Mouse (Mus musculus) c-Kit-positive CD71-positive TER-119-negative erythroid progenitor cells, embryonic 14.5 days (primary cell): Measurements from ENCODE around the gene Tgfbr3.

Experiments
- DNase-seq: peaks from one replicate; pipeline ENCODE4 v3.0.0-alpha.2; 2013; ENCODE audit warnings: low read depth

The Tgfbr3 gene

GRCm38 (mm10) chr5:107207911-107208310 is 81.5 kb downstream of the Tgfbr3 start:
- no peak for DNase-seq

GRCm38 (mm10) chr5:107204306-107204705 is 85.1 kb downstream of the Tgfbr3 start:
- no peak for DNase-seq

DNA sequence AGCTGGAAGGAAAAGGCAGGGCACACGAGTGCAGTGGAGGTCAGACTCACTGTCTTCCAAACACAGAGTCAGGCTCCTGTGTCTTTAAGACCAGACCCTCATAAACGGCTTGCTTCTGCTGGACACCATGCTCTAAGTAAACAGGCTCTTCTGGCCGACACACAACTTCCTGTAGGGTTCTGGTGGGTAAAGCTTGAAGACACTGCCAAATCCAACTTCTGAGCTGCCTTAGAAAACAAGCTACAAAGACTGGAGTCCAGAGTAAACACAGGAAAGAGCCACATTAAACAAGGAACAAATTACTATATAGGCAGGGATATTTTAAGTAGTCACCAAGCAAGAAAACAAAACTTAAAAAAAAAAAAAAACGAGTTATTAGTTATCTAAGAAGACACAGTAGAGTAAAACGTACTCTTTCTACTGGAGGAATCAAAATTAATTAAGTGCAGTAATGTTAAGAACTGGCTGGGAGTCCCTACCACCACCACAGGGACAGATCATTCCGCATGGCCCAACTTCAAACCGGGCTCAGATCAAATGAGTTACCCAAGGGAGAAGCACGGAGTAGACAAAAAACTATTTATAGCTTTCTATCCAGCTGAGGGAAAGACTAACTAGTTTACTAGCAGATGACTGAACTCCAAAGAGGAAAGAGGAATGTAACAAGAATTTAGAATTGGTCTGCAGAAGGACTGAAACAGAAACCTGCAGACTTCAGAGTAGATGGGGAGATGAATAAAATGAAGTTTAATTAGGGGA is 86.4 kb downstream of the Tgfbr3 start:
- no peak for DNase-seq

DNA sequence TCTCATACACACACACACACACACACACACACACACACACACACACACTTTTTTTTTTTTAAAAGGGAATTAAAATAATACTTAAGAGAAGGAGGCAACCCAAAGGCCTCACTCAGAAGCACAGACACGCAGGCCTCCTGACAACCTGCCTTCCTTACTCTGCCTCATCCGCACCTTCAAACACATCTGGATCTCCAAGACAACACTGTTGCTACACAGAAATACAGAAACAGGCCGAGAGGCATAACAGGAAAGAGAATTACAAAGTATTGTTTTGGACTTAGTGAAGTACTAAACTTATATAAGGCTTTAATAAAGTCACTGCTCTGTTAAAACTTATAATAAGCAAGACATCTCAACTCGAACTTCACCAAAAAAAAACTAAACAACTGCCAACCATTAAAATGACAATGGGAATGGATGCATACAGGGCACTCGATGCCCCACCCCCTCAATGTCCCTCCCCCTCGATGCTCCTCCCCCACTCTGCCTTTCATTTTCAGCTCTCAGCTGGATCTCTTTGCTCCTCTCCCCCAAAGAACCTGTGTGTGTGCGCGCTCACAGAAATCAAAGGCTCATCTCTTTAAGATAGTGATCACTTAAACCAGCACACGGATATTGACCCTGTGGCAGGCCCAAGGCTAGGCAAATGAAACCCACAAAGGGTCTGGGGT is 87.8 kb downstream of the Tgfbr3 start:
- DNase-seq: no peak

DNA sequence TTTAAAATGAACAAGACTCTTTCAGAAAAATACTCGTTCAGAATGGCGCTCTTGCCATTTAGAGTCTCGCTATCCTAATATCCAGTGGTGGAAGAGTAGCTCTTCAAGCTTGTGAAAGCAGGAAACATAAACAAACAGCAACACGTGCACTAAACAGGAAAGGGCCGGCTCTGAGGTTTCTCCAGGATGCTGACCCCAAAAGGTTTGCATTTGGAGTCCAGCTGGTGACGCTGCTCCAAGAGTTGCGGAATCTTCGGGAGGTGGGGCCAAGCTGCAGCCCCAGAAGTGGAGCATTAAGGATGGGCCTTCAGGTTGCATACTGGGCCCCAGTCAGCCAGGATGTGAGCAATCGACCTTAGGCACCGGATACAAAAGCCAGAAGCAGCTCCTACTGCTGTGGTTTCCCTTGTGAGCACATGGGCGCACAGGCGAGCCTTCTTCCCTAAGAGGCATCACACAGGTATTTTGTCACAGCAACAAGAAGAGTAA is 88.5 kb downstream of the Tgfbr3 start:
- no peak for DNase-seq

DNA sequence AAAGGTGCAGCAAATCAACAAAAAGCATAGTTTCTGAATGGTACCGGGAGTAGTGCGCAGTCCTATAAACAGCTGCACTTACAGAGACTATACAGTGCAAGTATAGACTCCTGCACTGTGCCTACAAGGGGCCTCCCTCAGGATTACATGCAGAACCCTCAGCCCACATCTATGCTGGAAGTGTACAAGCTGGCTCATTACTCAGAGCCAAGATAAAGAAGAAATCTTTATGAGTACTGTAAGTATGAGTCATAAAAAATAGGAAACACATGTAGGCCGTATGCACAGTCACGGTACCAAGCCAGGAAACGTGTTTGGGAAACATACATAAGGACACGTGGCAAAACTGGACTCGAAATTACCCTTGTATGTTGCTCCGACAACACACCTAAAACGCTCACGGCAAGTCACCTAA is 89.2 kb downstream of the Tgfbr3 start:
- no peak for DNase-seq

GRCm38 (mm10) chr5:107195751-107196395 is 93.6 kb downstream of the Tgfbr3 start:
- DNase-seq: no peak

DNA sequence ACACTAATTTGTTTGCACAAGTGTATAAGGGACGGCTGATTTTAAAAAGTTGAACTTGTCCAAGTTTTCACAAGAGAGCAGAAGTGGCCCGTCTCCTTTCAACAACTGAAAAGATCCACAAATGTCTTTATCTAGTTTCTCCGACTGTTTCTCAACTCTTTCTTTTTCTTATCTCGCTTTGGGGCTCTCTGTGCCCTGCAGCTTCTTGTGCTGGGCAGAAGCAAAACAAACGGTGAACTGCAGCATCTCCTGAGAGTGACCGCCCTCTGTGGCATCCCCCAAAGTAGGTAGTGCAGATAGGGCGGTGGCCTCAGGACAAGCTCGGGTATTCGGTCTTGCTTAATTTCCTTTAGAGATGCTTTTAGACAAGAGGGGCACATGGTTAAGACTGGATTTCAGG is 96.3 kb downstream of the Tgfbr3 start:
- no peak for DNase-seq

DNA sequence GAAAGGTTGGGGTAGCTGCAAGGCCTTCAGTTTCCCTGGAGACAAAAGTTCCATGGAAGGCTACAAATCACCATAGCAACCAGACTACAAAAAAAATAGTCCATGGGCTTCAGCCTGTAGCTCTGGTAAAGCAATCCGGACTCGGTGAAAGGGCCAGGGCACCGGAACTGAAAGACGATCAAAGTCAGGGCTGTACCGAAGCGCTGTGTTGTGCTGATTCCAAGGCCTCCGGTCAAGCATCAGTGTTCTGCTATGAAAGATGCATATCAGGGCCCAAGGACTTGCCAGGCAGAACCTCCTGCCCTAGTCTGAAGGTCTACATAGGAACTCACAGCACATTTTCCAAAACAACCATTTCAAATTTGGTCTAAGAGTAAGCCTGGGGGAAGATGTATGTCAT is 97.1 kb downstream of the Tgfbr3 start:
- DNase-seq: no peak

GRCm38 (mm10) chr5:107188551-107188950 is 100.9 kb downstream of the Tgfbr3 start:
- DNase-seq: no peak

DNA sequence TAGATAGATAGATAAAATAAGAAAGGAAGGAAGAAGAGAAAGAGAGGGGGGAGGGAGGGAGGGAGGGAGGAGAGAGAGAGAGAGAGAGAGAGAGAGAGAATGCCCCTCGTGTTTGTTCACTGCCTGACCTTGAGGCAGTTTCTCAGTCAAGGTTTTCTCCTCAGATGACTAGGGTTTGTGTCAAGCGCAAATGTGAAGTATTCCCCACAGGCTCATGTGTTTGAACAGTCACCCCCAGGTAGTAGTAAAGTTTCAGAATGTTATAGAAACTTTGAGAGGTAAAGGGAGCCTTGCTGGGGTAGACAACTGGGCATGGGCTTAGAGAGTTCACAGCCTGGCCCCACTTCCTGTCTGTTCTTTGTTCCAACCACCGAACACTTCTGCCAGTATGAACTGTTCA is 103.2 kb downstream of the Tgfbr3 start:
- DNase-seq: no peak

- DNase-seq: no peak
Observed at GRCm38 (mm10) chr5:107184158-107184883, 105.1 kb downstream of the Tgfbr3 start.

DNA sequence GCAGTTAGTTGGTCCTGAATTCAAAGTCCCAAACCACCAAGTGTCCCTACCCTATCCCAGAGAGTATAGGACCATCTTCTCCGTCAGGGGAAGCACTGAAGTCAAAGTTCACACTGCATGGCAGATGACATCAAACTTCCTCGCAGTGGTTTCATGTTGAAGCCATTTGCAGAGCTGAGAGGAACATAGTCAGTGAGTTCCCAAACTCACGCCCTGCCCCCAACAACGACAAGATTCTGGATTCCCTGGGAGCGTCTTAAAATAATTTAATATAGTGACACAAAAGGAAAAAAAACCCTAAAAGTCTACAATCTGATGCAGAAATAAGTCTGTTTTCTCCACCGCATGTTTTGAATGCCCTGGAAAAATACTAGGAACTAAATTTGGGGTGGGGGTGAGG is 105.9 kb downstream of the Tgfbr3 start:
- no peak for DNase-seq

GRCm38 (mm10) chr5:107182721-107183120 is 106.7 kb downstream of the Tgfbr3 start:
- no peak for DNase-seq

GRCm38 (mm10) chr5:107181820-107182219 is 107.6 kb downstream of the Tgfbr3 start:
- DNase-seq: peak; percentile 20

DNA sequence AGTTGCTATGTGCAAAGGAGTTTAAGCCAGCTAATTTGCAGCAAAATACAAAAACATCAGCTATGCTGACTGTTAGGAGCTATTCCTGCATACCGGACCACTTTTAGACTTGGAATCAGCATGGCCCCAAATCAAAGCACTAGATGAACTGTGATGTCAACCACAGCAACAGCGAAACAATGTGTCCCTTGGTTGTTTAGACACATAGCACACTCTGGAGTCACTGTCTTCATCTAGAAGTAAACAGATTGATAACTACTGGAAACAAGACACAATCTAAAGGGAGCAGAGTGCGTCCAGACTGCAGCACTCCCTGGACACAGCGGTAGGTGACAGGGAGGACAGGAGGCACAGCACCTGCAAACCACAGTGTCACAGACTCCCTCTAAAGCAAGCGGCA is 110.2 kb downstream of the Tgfbr3 start:
- no peak for DNase-seq

GRCm38 (mm10) chr5:107177791-107178190 is 111.6 kb downstream of the Tgfbr3 start:
- DNase-seq: peak; percentile 36

GRCm38 (mm10) chr5:107177248-107177647 is 112.2 kb downstream of the Tgfbr3 start:
- DNase-seq: no peak

GRCm38 (mm10) chr5:107176796-107177195 is 112.6 kb downstream of the Tgfbr3 start:
- no peak for DNase-seq

DNA sequence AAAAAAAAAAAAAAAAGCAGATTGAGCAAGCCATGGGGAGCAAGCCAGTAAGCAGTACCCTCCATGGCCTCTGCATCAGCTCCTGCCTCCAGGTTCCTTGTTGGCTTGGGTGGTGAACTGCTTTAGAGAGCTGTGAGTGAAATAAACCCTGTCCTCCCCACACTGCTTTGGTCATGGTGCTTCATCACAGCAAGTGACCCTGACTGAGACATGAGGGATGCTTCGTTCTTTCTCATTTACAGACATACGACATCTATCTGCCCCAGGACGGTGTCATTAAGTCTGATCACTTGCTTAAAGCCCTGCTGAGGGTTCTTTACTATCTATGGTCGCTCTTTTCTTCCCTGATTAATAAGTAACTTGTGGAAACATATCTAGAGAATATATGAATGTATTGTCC is 113.2 kb downstream of the Tgfbr3 start:
- no peak for DNase-seq

GRCm38 (mm10) chr5:107174188-107174587 is 115.2 kb downstream of the Tgfbr3 start:
- DNase-seq: no peak

- peak; percentile 29 for DNase-seq
Observed at GRCm38 (mm10) chr5:107173483-107173882, 115.9 kb downstream of the Tgfbr3 start.
